Mouse (Mus musculus) brain, embryonic 14.5 days (tissue): ENCODE measurements at regions not wholly inside any gene's neighbourhood (a gene's known extent, or its start where the extent isn't known, plus 50 kb on each side); places are given as distances from the start of the nearest gene placed in this dataset.

Experiments
- CTCF ChIP-seq: fragments of 200-500 bp; IDR thresholded peaks from 2 replicates; pipeline ENCODE4 v1.5.1; 2012; ENCODE audit warnings: inconsistent platforms, mild to moderate bottlenecking, moderate library complexity, borderline replicate concordance; ENCODE audit not compliant: insufficient read depth, insufficient read length; ENCODE audit errors: extremely low read depth
- POLR2A ChIP-seq: fragments of 200-500 bp; IDR thresholded peaks from 2 replicates; pipeline ENCODE4 v1.6.1; 2012; ENCODE audit warnings: mild to moderate bottlenecking, inconsistent platforms, borderline replicate concordance; ENCODE audit not compliant: poor library complexity, insufficient read depth, insufficient read length, severe bottlenecking; ENCODE audit errors: extremely low read depth

GRCm38 (mm10) chr10:57046021-57046420, 440.2 kb upstream of the Hsf2 start:
- TF ChIP-seq POLR2A = no peak
- TF ChIP-seq CTCF = no peak
